Mouse (Mus musculus) spleen, adult 2 months (tissue): ENCODE data around the gene Cblc.

Experiments
- CTCF ChIP-seq: fragments of 200-500 bp; IDR thresholded peaks from 2 replicates; pipeline ENCODE4 v1.5.1; 2011; ENCODE audit warnings: mild to moderate bottlenecking, inconsistent platforms; ENCODE audit not compliant: insufficient read depth, insufficient read length, insufficient replicate concordance; ENCODE audit errors: extremely low read depth
- POLR2A ChIP-seq: fragments of 200-500 bp; IDR thresholded peaks from 2 replicates; pipeline ENCODE4 v1.6.1; 2011; ENCODE audit warnings: low read depth, low read length, inconsistent platforms

GRCm38 (mm10) chr7:19840371-19840770 is 43.8 kb upstream of the Cblc start:
- TF ChIP-seq CTCF (no peak), POLR2A (no peak)
